Comparison of ENCODE assay signal across 26 mouse cellular contexts in the genomic region with DNA sequence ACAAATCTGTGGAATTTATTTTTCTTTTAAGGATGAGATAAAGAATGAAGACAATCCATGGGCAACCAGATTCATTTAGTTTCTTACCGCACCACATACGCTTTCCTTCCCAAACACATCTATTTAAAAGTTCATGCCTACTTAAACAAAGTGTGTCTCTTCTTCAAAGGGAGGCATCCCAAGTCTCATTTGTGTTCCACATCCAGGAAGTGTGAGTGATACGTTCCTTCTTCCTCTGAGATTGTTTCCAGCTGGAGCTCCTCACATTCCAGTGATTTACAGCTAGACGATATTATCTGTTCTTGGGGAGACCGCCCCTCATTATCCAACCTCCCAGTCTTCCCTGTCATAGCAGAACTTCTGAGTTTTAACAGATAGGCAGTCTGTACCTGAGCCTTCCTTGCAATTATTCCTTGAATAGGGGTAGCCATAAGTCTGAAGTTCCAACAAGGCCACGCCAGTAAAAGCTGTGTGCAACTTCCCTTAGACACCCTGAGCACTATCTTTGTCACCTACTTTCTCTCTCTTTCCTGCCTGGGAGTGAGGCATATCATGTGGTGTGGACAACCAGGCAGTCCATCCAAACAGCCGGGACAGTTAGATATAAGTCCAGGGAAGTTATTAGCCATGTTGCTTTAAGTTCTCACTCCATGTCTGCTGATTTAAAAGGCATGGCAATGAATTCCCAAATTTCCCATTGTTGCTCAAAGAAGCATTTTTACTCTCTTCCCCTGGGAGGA.
DNase-seq lines count a peak whose midpoint lies in the region; ATAC-seq and TF ChIP-seq lines count a peak whose summit lies in the region.
"Had no signal": no experiment of that assay in that cellular context is flagged by ENCODE, and none has a peak within 500 bp of the region (broad histone marks: within the 10 kb centered on the region; RNA-seq: fewer than 3 reads in every experiment).

No protein-coding gene starts in this region.

- H3K4me3 ChIP-seq in kidney, postnatal 0 days (replicated peaks; ENCODE audit: low read depth, low read length): no peak overlapping the region
- no peak overlapping the region for H3K4me3 ChIP-seq in lung, embryonic 16.5 days (ENCODE audit: low read length)
- H3K4me3 ChIP-seq in lung, postnatal 0 days (ENCODE audit: low read depth, low read length): no peak overlapping the region
- H3K4me3 ChIP-seq: embryonic facial prominence, embryonic 10.5 days; embryonic facial prominence, embryonic 13.5 days; erythroblast, embryonic 14.5 days; forebrain, embryonic 12.5 days; forebrain, embryonic 15.5 days; hindbrain, embryonic 10.5 days; hindbrain, embryonic 13.5 days had no signal

- no peak for ATAC-seq in kidney, postnatal 0 days (replicated peaks; ENCODE audit: low FRiP score, low read depth)
- ATAC-seq in lung, embryonic 16.5 days (ENCODE audit: low read depth): peak; percentile 92
- peak; percentile 59 for ATAC-seq in lung, postnatal 0 days
- no peak for ATAC-seq in frontal cortex, adult (ENCODE audit: low TSS enrichment)
- ATAC-seq: CD4-positive, CD25-positive, alpha-beta regulatory T cell, adult 4 months; forebrain, embryonic 15.5 days; hindbrain, embryonic 16.5 days had no signal

- no peaks in the 10 kb centered on the region for H3K4me1 ChIP-seq in kidney, postnatal 0 days (replicated peaks; ENCODE audit: insufficient read depth, low read length)
- H3K4me1 ChIP-seq in lung, embryonic 16.5 days (replicated peaks; ENCODE audit: control insufficient read depth, insufficient read depth, low read length): no peaks in the 10 kb centered on the region
- H3K4me1 ChIP-seq in lung, postnatal 0 days (ENCODE audit: insufficient read depth, low read depth, low read length): no peaks in the 10 kb centered on the region
- H3K4me1 ChIP-seq: embryonic facial prominence, embryonic 13.5 days; forebrain, embryonic 12.5 days; forebrain, embryonic 15.5 days; hindbrain, embryonic 10.5 days; hindbrain, embryonic 13.5 days had no signal

- H3K27ac ChIP-seq in kidney, postnatal 0 days: no peak overlapping the region
- H3K27ac ChIP-seq in lung, embryonic 16.5 days (ENCODE audit: low read length): peak overlapping the region; percentile 7; the same call in 1 of the 2 replicates
- H3K27ac ChIP-seq in lung, postnatal 0 days (ENCODE audit: low read length): no peak overlapping the region
- H3K27ac ChIP-seq: embryonic facial prominence, embryonic 10.5 days; embryonic facial prominence, embryonic 13.5 days; forebrain, embryonic 12.5 days; forebrain, embryonic 15.5 days; hindbrain, embryonic 10.5 days; hindbrain, embryonic 13.5 days had no signal

- H3K9me3 ChIP-seq in kidney, postnatal 0 days (replicated peaks; ENCODE audit: low read length): no peaks in the 10 kb centered on the region
- no peaks in the 10 kb centered on the region for H3K9me3 ChIP-seq in lung, embryonic 16.5 days (ENCODE audit: control insufficient read depth, low read length)
- no peaks in the 10 kb centered on the region for H3K9me3 ChIP-seq in lung, postnatal 0 days (ENCODE audit: low read length)
- H3K9me3 ChIP-seq: embryonic facial prominence, embryonic 10.5 days; embryonic facial prominence, embryonic 13.5 days; forebrain, embryonic 12.5 days; forebrain, embryonic 15.5 days; hindbrain, embryonic 10.5 days; hindbrain, embryonic 13.5 days had no signal

- TF ChIP-seq CTCF in kidney, postnatal 0 days (IDR thresholded peaks at IDR 0.05; ENCODE audit: low read depth): no peak
- TF ChIP-seq CTCF in lung, postnatal 0 days (IDR thresholded peaks at IDR 0.05): no peak

- H3K9ac ChIP-seq in kidney, postnatal 0 days (ENCODE audit: low read depth, low read length): no peak overlapping the region
- H3K9ac ChIP-seq in lung, embryonic 16.5 days (ENCODE audit: low read length): no peak overlapping the region
- no peak overlapping the region for H3K9ac ChIP-seq in lung, postnatal 0 days (replicated peaks; ENCODE audit: low read depth)
- H3K9ac ChIP-seq: embryonic facial prominence, embryonic 13.5 days; forebrain, embryonic 12.5 days; forebrain, embryonic 15.5 days; hindbrain, embryonic 13.5 days had no signal

- H3K27me3 ChIP-seq in kidney, postnatal 0 days (ENCODE audit: insufficient read depth, low read length): no peaks in the 10 kb centered on the region
- H3K27me3 ChIP-seq in lung, embryonic 16.5 days (ENCODE audit: control insufficient read depth, insufficient read depth, low read depth, low read length): no peaks in the 10 kb centered on the region
- no peaks in the 10 kb centered on the region for H3K27me3 ChIP-seq in lung, postnatal 0 days (replicated peaks; ENCODE audit: insufficient read depth, low read length)
- H3K27me3 ChIP-seq: embryonic facial prominence, embryonic 13.5 days; forebrain, embryonic 12.5 days; forebrain, embryonic 15.5 days; hindbrain, embryonic 13.5 days had no signal

- H3K4me2 ChIP-seq in kidney, postnatal 0 days (ENCODE audit: low read length): no peak overlapping the region
- no peak overlapping the region for H3K4me2 ChIP-seq in lung, embryonic 16.5 days (ENCODE audit: low read depth, low read length)
- H3K4me2 ChIP-seq in lung, postnatal 0 days (replicated peaks; ENCODE audit: low read depth, low read length): no peak overlapping the region
- H3K4me2 ChIP-seq: embryonic facial prominence, embryonic 13.5 days; forebrain, embryonic 12.5 days; forebrain, embryonic 15.5 days; heart, embryonic 11.5 days; hindbrain, embryonic 13.5 days had no signal

- H3K36me3 ChIP-seq in kidney, postnatal 0 days (ENCODE audit: insufficient read depth, low read length): no peaks in the 10 kb centered on the region
- no peaks in the 10 kb centered on the region for H3K36me3 ChIP-seq in lung, embryonic 16.5 days (ENCODE audit: control insufficient read depth, insufficient read depth, low read length)
- H3K36me3 ChIP-seq in lung, postnatal 0 days (ENCODE audit: insufficient read depth, low read length): no peaks in the 10 kb centered on the region
- H3K36me3 ChIP-seq: embryonic facial prominence, embryonic 10.5 days; embryonic facial prominence, embryonic 13.5 days; forebrain, embryonic 12.5 days; forebrain, embryonic 15.5 days; hindbrain, embryonic 10.5 days; hindbrain, embryonic 13.5 days had no signal

- DNase-seq in kidney, postnatal 0 days (ENCODE audit: low spot score): peak; percentile 1
- DNase-seq in kidney, postnatal 25 days: no peak
- peak; percentile 38 for DNase-seq in lung, postnatal 0 days (ENCODE audit: low spot score)
- peak; percentile 28 for DNase-seq in lung, postnatal 25 days (ENCODE audit: low spot score)
- DNase-seq in cerebellum, adult 9-11 months: no peak
- DNase-seq in frontal cortex, postnatal 36 days (ENCODE audit: low spot score in 2 of 2): no peak
- DNase-seq: adrenal gland, adult 2 months; adrenal gland, postnatal 14 days; cerebellum, adult 11 months; cerebellum, adult 2 months; cerebellum, postnatal 14 days; embryo, embryonic 11 days; gastrocnemius, postnatal 10 days; gastrocnemius, postnatal 36 days had no signal

- TF ChIP-seq EP300 in lung, postnatal 0 days (IDR thresholded peaks at IDR 0.05): no peak

- 48% methylated on average over 7 of the region's 7 CpGs for WGBS in kidney, postnatal 0 days
- WGBS in lung, embryonic 16.5 days: 39% methylated on average over 7 of the region's 7 CpGs
- WGBS in lung, postnatal 0 days: 44% methylated on average over 7 of the region's 7 CpGs

Comparison
In these comparisons a context has a peak if more than half of its experiments do, and no peak if none do; other contexts are left out.
1. DNase-seq: peak in kidney, postnatal 0 days (single experiment), lung, postnatal 0 days (single experiment) and lung, postnatal 25 days (single experiment); none in kidney, postnatal 25 days (0 of 2), cerebellum, adult 9-11 months (single experiment) and frontal cortex, postnatal 36 days (0 of 2).
2. ATAC-seq: peak in lung, embryonic 16.5 days (single experiment) and lung, postnatal 0 days (single experiment); none in kidney, postnatal 0 days (single experiment) and frontal cortex, adult (single experiment).